Mouse (Mus musculus) thymus, postnatal 4 days (tissue): ENCODE measurements at regions not wholly inside any gene's neighbourhood (a gene's known extent, or its start where the extent isn't known, plus 50 kb on each side); places are given as distances from the start of the nearest gene placed in this dataset.
A peak's percentile ranks its signal among the peaks of the same experiment; 100 is the strongest.

Source experiments
- DNase-seq: peaks from one replicate; pipeline ENCODE4 v3.0.0; 2021

DNA sequence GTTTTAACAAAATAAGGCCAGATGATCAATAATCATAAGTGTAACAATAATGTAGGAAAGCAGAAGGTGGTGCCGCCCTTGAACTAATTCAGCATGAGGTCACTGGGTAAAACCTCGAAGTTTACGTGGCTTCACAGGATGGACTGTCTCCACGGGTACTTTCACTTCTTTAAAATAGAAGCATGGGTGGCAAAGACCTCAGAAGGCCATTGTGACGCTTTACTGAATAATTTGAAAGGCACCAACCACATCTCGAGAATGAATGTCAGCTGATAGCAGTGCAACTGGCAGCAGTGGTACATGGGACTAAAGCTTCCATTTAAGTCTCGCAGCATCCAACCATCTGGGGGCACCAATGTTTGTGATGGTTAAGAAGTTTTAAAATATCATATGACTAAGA, 530.6 kb downstream of the Lmo4 start:
- no peak for DNase-seq

DNA sequence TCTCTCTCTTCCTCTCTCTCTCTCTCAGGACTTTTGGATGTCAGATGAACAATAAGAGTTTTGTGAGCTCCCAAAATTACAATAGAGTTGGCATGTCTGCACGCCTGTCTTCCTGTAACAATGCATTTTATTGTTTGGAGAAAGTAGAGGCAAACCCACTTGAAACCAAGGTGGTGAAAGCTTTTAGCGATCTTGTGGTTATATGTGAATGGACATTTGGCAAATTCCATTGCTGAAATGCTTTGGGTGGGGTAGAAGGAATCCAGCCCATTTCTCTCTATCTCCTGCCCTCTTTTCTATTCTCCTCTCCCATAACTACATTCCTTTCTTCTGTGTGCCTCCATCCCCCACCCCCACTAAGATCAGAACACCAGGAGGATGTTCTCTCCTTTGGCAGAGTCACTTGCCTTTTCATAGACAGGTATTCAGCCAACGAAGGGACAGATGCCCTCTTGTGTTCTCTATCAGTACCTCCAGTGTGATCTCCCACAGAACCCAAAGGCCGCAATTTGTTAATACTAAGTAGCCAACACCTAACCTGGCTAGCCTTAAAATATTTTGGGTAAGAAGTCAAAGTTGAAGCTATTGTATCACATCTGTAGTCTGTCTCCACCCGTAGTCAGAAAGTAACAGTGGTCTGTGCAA, 542.9 kb downstream of the Lmo4 start:
- no peak for DNase-seq

DNA sequence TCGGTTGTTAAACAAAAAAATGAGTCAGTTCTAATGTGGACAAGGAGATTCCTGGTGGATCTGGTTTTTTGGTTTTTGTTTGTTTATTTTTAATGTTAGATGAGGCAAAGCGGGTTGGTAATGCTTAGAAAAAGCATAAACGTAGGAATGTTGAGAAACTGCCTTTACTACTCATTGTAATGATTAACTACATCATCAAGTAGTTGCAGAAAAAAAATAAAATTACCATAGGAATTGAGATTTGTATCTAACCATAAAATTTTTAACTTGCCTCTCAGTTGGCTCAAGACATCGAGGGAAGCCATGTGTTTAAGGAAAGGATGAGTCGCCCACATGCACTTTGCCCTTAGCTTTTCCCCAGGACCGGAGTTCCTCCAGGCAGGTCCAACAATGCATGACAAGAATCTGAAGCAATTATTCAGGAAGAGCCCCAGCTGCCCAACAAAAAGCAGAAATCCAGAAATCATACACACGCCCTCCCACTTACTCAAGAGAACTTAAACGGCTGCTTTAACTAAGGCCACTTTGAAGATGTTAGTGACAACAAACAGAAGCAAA, 545.5 kb downstream of the Lmo4 start:
- no peak for DNase-seq

DNA sequence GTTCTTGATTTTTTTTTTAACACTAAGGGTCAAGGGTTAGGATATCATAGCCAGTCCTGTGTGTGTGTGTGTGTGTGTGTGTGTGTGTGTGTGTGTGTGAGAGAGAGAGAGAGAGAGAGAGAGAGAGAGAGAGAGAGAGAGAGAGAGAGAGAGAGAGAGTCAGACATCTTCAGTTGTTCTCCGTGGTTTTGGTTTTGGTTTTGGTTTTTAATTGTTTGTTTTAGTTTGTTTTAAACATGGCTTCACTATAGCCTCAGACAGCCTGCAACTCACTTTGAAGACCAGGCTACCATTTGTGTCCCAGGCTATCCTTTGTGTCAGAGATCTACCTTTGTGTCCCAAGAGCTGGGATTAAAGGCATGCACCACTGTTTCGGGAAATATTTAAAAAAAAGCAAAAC, 557.8 kb downstream of the Lmo4 start:
- no peak for DNase-seq

DNA sequence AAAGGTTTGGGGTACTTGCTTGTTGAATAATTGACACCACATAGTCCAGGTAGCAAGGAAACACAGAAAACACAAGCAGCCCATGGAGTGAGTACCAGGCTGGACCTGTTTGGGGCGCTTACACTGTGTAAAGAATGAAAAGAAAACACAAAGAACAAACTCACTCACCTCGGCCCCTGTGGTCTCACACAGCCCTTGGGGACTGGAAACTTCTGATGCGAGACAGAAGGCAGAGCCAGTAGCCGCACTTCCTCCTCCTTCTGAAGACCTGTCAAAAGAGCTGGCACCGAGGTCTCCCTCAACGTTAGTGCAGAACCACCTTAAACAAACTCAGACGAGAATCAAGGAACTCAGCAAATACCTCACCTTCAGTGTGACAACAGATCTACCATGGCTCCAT, 558.2 kb downstream of the Lmo4 start:
- peak; percentile 57 for DNase-seq

DNA sequence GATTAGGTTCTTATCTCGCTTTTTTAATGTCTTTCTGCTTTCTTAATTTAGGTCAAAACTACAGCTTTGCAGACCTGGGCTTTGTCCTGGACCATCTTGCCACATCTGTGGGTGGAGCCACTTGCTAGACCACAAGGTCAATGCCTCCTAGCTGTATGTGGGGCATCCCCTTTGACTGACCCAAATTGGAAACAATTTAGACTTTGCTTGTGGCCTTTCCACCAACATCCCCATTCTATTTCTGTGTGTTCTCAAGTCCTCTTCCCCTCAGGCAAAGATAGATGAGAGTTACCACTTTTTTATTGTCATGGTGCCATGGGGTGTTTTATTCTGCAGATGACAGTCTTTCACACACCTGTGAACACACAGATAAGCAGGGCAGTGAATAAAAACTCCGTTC, 572.0 kb downstream of the Lmo4 start:
- no peak for DNase-seq

DNA sequence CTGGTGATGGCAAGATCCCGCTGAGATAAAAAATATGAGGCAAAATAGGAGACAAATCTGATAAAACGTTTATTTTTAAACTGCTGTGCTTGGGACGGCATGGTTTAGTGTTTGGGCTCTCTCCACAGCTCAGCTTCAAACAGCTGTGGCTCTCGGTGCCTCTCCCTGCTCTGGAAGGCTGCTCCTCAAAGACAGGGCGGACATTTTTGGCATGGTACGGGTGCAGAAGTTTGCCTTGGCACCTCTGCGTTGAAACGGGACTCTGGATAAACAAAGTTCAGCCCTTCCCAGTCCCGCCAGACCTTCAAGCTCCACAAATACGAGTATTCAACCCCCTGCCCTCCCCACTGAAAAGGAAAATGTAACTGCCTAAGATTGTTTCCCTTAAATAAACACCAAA, 573.8 kb downstream of the Lmo4 start:
- DNase-seq: no peak

DNA sequence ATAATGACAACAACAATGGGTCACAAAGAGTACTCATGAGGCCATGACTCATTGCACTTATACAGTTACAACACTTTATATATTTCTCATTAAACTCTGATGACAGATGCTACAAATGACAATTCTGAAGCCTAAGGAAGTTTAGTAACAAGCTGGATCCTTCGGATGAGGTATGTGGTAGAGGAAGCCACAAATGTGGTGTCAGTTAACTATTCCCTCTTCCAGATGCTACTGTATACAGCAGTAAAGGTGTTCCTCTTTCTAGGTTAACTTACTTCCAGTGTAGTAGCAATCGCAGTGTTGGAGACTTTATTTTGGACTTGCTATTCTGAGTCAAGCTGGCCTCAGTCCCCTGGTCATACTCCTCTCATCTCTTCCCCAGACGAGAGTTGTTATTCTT, 580.1 kb downstream of the Lmo4 start:
- no peak for DNase-seq

DNA sequence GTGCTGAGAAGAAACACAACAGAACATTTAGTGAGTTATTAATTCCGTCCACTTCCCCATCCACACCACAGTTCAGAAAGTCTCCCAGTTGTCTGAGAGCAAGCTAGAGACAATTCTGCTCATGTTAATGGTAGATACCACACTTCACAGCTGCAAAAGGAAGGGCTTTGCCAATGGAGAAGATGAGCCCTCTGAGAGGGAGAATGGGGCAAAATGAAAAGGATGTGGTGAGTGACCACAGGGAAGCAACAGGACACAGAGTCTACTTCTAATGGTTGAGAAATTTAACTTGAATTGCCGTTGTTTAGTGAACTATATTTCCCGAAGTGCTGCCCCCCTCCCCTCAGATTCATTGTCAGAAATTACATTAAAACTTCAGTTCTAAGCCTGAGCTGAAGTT, 582.7 kb downstream of the Lmo4 start:
- DNase-seq: no peak

DNA sequence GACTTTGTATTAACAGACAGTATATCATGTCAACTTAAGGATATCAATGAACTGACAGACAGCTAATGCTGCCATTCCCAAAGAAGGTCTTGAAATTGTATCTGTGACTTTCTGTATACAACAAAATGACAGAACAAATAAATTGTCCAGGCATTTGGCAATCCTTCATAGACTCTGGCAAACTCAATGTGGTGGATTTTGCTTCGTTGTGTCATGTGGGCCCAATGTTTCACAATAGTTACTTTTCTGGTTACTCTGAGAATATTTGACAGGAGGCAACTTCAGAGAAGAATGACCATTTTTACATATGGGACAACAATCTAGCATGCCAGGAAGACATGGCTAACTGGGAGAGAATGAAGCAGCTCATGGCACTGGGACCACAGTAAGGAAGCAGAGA, 585.9 kb downstream of the Lmo4 start:
- no peak for DNase-seq

DNA sequence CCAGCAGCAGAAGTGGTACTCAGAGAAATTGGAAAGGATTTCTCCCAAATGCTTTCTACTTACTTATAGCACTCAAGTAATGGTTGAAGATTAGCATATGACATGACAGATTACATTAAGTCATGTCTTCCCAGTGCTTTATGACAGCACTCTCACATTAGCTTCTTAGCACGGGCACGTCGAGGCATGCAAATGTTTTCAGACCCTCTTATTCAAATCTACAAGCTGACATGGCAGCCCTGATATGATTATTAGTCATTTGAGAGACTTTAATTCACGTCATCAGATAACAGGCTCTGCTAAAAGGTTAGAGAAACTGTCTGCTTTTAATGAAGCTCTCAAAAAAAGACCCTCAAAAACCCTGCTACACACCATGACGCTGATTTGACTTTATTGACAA, 590.1 kb downstream of the Lmo4 start:
- DNase-seq: no peak

DNA sequence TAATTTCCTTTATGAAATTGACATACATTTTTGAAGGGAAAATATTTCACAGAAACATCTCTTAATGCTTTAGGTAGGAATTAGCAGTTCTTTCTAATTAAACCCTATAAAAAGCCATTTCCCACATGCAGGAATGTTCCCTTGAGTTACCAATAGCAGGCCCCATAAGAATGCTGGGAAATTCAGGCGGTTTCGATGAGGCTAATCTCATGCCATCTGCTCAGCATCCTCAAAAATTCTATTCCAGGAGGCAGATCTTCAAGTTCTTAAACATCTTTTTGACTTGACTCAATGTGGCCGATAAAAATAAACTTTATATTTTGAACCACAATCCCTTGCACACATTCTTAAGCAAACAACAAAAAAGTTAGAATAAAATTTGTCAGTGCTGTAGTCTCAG, 591.0 kb downstream of the Lmo4 start:
- DNase-seq: no peak

DNA sequence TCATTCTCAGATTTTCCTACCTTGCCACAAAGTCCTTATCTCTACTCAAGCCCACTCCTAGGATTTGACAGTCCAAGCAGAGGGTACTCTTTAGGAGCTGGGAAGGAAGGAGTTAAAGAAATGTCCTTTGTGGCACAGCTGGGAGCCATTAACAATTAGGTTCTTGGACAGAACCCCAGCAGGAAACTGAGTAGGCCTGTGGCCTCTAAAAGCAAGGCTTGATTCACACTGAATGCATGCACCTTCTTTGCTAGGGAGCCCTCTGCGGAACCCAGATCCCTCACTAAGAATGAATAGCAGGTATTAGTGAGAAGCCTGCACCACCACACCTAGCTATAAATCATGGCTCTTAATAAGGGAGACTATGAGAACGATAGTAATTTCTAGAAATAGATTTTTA, 595.3 kb downstream of the Lmo4 start:
- no peak for DNase-seq

DNA sequence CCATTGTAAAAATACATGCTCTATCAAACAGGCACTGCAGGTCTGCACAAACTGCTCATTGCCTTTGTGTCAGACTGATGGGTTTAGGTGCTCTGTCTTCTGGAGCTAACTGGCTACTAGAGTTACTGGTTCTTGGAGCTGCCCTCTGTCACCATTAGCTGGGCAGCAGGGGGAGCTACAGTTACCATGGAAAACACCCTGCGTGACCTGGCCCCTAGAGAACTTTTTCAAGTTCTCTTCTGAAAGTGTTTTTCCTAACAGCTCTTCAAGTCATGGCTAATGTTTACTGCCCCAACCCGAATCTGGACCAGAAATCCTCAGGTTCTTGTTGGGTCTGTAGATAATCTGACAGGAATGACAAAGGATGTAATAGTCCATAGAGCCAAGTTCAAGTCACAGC, 605.9 kb downstream of the Lmo4 start:
- DNase-seq: peak; percentile 83

DNA sequence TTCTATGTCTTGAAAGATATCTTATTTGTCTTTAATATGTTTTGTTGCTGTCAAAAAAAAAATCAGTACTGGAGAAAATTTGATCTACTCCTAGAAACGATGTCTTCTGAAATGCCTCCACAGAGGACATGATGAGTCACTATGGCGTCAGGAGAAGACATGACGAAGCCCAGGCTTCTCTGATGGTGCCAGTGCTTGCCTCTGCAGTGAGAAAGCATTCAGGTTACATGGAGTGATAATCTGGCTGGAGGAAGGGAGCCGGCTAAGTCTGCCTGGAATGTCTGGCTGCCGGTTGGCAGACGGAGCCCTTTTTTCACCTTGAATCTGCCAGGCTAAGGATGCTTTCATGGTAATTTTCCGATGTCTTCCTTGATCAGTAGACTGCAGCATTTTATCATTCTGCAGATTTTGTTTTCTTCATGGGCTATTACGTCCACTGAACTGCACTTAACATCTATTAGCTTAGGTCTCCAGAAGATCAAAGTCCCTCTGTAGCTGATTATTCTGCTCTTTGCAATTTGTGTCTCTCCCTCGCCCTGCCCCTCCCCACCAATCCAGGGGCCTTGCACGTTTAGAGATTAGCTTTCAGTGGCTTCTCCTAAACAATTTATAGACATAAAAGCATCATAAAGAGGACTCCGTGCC, 607.9 kb downstream of the Lmo4 start:
- DNase-seq: no peak

DNA sequence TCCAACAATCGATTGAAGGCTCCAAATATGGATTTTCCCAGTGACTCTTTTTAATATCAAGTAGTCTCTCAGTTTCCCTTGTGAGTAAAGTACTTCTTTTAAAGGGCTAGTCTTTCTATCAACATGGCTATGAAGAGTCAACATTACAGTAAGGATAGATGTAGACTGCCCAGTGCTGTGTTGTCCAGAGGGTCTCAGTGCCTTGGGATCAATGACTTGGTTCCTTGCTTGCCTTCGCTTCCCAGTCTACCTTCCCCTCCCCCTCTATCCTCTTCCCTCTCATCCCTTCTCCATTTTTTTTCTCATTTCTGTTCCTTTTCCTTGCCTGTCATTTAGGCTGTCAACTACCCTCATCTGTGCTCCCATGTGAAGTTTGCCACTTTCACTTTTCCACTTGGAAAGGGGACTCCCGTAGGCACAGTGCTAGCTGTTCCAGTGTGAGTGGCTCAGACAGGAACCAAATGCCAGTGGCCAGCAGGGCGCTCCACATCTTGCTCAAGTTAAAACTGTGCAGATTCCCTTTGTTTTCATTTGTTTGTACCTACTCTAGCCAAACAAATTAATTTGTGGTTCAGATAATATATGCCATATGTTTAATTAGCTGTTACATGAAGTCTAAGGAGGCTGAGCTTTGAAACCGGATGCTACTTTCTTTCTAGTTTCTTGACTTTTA, 608.9 kb downstream of the Lmo4 start:
- no peak for DNase-seq

DNA sequence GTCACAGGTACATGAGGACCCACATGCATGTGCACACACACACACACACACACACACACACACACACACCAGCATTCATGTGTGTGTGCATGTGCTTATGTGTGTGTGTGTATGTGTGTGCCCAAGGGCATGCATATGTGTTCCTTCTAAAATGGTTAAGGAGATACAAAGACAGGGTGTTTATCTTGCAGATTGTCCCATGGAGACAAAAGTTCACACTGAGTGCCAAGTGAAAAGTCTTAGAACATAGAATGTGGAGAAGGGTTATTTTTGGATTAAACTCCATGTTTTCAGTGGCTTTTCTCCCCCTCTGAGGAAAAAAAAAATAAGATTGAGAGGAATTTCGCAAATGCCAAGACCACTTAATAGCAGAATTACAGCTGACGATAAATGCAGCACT, 609.9 kb downstream of the Lmo4 start:
- no peak for DNase-seq

DNA sequence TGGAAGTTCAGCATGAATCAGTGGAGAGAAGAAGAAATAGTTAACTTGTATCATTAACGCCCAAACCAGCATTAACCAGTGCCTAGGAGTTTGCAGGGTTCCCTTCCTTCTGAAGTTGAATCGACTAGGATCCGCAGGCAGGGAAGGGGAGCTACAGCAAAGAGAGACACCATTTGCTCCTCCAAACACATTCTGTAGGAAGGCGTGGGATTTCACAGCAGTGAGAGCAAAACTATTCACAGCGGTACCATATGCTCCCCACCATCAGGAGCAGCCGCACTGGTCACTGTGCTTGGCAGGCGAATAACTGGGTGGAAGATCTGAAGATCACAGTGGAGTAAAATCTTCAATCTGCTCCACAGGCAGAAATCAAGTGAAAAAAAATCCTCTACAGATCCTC, 610.3 kb downstream of the Lmo4 start:
- DNase-seq: no peak

DNA sequence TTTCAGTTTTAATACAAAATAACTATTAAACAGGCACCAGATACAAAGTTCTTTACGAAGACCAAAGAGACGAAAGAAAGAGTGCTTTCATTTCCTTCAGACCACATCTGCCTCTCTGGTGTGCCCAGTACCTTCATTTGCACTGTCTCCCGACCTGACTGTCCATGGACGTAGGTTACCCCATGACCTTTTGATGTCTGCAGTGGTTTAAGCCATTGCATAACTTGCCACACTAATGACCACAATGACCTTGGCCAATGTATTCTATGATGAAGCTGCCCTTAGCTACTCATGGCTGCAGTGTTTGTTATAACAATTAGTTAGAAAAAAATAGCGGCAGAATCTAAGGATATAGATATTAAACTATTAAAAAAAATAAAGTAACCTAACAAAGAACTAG, 618.4 kb downstream of the Lmo4 start:
- DNase-seq: no peak

DNA sequence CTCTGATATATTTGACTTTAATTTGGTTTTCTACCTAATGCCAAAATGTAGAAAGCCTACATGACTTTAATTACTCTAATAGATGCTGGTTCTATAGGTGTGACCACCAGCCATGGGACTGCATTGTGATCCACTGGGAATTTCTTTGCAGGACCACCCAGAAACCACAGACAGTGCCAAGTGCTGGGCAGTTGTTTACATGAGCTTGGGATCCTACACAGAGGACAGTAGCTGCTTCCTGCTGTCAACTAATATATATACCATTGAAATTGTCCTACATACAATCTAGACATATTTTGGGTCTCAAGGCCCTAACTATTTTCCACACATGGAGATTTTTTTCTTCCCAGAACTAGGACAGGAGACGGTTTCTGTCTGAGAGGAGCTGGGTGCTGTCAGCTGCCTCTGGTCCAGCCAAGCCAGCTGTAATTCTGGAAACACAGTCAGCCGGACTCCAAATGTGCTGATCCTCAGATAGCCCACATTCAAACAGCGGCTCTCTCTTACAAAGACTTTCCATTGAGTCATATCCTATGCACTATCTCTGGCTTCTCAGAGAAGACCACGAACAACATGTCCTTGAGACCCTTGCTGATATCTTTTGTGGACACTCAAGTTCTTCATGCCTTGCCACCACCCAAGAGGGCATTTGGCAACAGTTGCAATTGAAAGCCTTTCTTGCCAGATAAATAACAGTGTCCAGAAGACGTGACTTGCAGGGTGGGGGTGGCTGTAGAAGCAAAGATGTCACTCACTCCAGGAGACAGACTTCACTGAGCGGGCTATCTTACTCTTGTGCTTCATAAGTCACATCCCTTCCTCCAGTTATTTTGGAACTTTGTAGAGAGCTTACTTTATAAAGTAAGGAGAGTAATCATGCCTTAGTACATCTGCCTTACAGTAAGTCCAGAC, 620.1 kb downstream of the Lmo4 start:
- DNase-seq: no peak

DNA sequence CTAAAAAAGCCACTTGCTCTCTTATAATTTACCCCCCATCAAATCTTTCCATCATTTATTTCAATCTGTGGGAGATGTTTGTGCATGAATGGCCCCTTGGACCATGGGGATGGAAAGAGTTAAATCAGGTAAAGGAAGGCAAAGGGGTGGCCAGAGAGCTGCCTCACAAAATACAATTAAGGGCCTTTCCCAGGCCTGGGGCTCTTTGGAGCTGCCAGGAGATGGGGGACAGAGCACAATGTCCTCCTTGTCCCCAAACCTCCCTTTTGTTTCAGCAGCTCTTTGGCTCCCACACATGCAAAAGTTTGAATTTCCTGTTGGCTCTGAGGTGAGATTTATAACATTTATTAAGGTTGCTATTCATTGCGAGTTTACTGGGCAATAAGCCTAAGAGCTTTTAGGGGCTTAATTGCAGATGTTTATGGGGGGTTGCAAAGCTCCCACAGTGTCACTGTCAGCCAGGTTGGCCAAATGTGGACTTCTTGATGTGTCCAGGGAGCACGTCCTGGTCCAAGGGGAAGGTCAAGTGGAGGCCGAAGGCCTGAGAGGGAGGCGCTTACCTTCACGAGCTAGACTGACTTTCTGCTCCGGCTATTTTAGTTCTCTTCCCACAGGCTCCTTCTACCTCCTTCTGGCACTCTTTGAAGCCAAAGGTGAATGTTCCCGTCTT, 628.5 kb downstream of the Lmo4 start:
- DNase-seq: no peak

DNA sequence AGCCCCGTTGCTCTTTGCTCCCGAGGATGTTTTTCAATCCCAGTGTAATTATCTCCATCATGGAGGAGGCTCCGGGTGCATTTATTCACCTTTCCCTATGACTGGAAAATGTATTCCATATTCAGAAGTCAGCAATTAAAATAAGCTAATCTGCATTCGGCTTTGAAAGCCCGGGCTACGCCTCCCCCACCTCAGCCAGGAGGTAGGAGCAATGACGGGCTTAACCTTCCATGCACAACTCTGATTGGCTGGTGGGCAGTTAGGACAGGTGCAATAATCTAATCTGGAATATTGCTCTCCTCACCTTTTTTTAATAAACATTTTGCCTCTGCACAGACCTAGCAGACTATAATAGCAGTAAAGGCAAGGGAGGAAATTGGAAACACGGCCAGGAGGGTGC, 629.3 kb downstream of the Lmo4 start:
- DNase-seq: no peak
